Mouse (Mus musculus): ENCODE measurements at regions not wholly inside any gene's neighbourhood (a gene's known extent, or its start where the extent isn't known, plus 50 kb on each side); places are given as distances from the start of the nearest gene placed in this dataset.
A peak's percentile ranks its signal among the peaks of the same experiment; 100 is the strongest.

DNA sequence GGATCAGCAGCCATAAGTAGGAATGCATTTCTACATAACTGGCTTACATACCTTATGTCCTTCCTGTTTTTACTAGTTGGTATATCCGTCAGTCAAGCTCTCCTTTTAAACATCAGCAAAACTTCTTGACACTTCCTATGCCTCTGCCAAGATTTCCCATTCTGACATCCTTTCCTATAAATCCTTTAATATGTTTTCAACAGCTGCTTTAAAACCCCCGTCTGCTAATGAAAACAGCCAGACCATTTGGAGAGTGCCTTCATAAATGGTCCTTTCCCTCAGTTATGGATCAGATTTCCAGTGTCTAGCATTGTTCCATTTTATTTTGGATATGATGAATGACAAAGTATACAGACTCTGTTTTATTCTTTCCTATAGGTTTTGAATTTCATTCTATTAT, 270.7 kb upstream of the Rgmb start:
- Histone ChIP-seq H3K9me3 (ENCODE audit: control insufficient read depth, low read length) (no peaks in the 10 kb centered on the region), H3K27me3 (ENCODE audit: control insufficient read depth, insufficient read depth, low read length) (no peaks in the 10 kb centered on the region), H3K4me1 (ENCODE audit: control insufficient read depth, insufficient read depth, low read length) (no peaks in the 10 kb centered on the region), H3K36me3 (ENCODE audit: control insufficient read depth, insufficient read depth, low read length) (no peaks in the 10 kb centered on the region), H3K4me2 (ENCODE audit: low read depth, low read length) (no peak overlapping the region), H3K27ac (ENCODE audit: low read depth, low read length) (no peak overlapping the region), H3K9ac (replicated peaks; ENCODE audit: low read depth, low read length) (no peak overlapping the region), H3K4me3 (ENCODE audit: low read depth, low read length) (no peak overlapping the region)
- no peak for ATAC-seq (ENCODE audit: low read depth)
- 74% methylated on average over 2 of the region's 2 CpGs for WGBS

DNA sequence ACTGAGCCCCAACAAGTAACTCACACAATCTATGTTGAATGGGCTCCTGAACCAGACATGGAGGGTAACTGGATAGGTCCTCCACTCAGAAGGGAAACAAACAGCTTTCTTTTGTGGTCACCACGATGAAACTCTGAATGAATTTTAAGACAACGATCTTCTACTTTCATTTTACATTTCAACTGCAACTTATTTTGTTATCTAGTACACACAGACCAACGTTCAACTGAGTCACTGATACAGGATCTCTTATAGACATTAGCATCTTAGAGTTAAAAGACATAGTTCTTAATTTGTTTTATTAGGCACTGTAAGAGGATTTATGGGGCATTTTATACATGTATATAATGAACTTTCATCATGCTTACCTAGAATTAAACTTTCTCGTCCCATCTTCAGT, 262.1 kb upstream of the Rgmb start:
- no peaks in the 10 kb centered on the region for H3K36me3 ChIP-seq (ENCODE audit: control insufficient read depth, insufficient read depth, low read length)
- no peak overlapping the region for H3K9ac ChIP-seq (replicated peaks; ENCODE audit: low read depth, low read length)
- H3K4me3 ChIP-seq (ENCODE audit: low read depth, low read length) = no peak overlapping the region
- no peaks in the 10 kb centered on the region for H3K27me3 ChIP-seq (ENCODE audit: control insufficient read depth, insufficient read depth, low read length)
- H3K27ac ChIP-seq (ENCODE audit: low read depth, low read length) = no peak overlapping the region
- H3K9me3 ChIP-seq (ENCODE audit: control insufficient read depth, low read length) = no peaks in the 10 kb centered on the region
- ATAC-seq (ENCODE audit: low read depth) = no peak
- peaks cover 3% of the 10 kb centered on the region; the same call in 1 of the 2 replicates for H3K4me1 ChIP-seq (ENCODE audit: control insufficient read depth, insufficient read depth, low read length)
- H3K4me2 ChIP-seq (ENCODE audit: low read depth, low read length) = no peak overlapping the region
- 84% methylated on average over 4 of the region's 4 CpGs for WGBS

DNA sequence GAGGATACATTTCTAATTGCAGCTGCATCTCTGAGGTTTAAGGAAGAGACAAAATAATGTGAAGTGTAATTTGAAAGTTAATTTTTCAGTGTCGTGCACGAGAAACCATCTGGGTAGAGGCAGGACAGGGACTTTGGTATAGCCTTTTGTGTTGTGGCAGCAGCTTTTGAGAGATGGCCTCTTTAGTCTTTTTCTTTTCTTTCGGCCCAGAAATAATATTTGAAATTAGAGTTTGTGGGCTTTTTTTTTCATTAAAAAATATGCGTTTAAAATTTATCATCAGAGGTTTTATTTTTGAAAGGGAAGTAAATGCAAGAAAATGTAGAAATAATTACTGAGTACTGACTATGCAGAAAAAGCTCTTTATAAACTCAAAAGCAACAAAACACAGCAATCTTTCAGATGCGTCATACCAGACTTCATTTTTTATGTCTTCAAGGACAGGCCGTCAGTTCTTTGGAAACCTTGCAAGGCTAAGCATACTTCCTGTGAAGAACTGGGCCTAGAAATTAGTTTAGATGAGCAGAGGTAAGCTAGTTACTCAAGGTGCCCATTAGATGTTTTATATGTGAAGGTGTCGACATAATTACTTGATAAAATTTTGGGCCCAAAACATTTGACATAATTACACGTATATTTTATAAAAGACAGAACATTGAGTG, 258.9 kb upstream of the Rgmb start:
- Histone ChIP-seq H3K4me1 (ENCODE audit: control insufficient read depth, insufficient read depth, low read length) (peaks cover 3% of the 10 kb centered on the region; the same call in 1 of the 2 replicates), H3K27me3 (ENCODE audit: control insufficient read depth, insufficient read depth, low read length) (no peaks in the 10 kb centered on the region), H3K4me3 (ENCODE audit: low read depth, low read length) (no peak overlapping the region), H3K9me3 (ENCODE audit: control insufficient read depth, low read length) (no peaks in the 10 kb centered on the region), H3K4me2 (ENCODE audit: low read depth, low read length) (no peak overlapping the region), H3K27ac (ENCODE audit: low read depth, low read length) (no peak overlapping the region), H3K36me3 (ENCODE audit: control insufficient read depth, insufficient read depth, low read length) (no peaks in the 10 kb centered on the region), H3K9ac (replicated peaks; ENCODE audit: low read depth, low read length) (no peak overlapping the region)
- WGBS = 55% methylated on average over 8 of the region's 8 CpGs
- peak; percentile 54; the same call in 1 of the 2 replicates for ATAC-seq (ENCODE audit: low read depth)

DNA sequence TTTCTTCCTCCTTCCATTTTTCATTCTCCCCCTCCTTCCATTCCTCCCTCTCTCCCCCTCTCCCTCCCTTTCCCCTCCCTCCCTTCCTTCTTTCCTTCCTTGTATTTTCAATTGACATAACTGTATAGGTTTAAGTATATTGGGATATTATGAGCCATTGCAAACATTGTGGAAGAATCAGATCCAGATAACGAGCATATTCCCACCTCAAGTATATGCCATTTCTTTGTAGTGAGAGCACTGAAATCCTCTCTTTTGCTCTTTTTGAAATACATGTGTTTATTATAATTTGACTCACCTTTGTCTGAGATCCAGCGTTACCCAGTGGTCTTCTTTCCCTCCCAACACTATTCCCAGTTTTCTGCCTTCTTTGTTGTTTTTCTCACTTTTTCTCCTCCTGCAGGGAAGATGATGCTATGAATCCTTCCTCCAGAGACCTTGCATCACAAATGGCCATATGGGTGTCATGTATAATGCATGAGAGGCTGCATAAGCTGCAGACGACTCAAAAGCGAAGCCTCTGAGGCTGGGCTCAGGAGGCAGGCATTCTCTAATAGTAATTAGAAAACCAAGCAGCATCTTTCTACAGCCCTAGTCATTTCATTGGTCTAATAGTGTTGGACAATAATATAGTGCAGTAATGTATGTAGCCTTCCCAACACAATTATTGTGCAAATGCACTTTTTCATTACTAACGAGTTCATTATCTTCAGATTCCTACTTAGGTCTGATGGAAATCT, 258.2 kb upstream of the Rgmb start:
- peaks cover 3% of the 10 kb centered on the region; the same call in 1 of the 2 replicates for H3K4me1 ChIP-seq (ENCODE audit: control insufficient read depth, insufficient read depth, low read length)
- no peaks in the 10 kb centered on the region for H3K36me3 ChIP-seq (ENCODE audit: control insufficient read depth, insufficient read depth, low read length)
- H3K27me3 ChIP-seq (ENCODE audit: control insufficient read depth, insufficient read depth, low read length) = no peaks in the 10 kb centered on the region
- H3K4me3 ChIP-seq (ENCODE audit: low read depth, low read length) = no peak overlapping the region
- ATAC-seq (ENCODE audit: low read depth) = peak; percentile 95
- no peak overlapping the region for H3K9ac ChIP-seq (replicated peaks; ENCODE audit: low read depth, low read length)
- no peaks in the 10 kb centered on the region for H3K9me3 ChIP-seq (ENCODE audit: control insufficient read depth, low read length)
- H3K4me2 ChIP-seq (ENCODE audit: low read depth, low read length) = no peak overlapping the region
- WGBS = 23% methylated on average over 5 of the region's 5 CpGs
- H3K27ac ChIP-seq (ENCODE audit: low read depth, low read length) = peak overlapping the region; percentile 7; the same call in 1 of the 2 replicates

DNA sequence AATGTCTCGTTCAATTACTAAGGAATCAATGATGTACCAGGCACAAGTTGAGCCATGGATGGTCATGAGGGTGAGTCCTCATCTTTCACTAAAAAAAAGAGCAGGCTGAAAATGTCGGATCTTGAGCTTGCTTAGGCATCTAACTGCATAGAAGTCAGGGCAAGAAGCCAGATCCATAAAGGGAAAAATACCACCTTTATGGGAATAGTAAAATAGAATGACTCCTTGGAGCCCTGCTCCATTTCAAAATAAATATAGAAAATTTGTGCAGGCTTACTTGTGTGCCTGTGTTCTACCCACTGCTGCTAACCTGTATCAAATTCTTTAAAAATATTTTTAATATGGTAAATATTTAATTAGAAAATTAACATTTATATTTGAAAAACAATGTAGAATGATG, 256.2 kb upstream of the Rgmb start:
- WGBS = 63% methylated on average over 2 of the region's 2 CpGs
- Histone ChIP-seq H3K27ac (ENCODE audit: low read depth, low read length) (no peak overlapping the region), H3K4me1 (ENCODE audit: control insufficient read depth, insufficient read depth, low read length) (peaks cover 3% of the 10 kb centered on the region; the same call in 1 of the 2 replicates), H3K9ac (replicated peaks; ENCODE audit: low read depth, low read length) (no peak overlapping the region), H3K4me3 (ENCODE audit: low read depth, low read length) (no peak overlapping the region), H3K9me3 (ENCODE audit: control insufficient read depth, low read length) (no peaks in the 10 kb centered on the region), H3K36me3 (ENCODE audit: control insufficient read depth, insufficient read depth, low read length) (no peaks in the 10 kb centered on the region), H3K4me2 (ENCODE audit: low read depth, low read length) (no peak overlapping the region), H3K27me3 (ENCODE audit: control insufficient read depth, insufficient read depth, low read length) (no peaks in the 10 kb centered on the region)
- no peak for ATAC-seq (ENCODE audit: low read depth)

DNA sequence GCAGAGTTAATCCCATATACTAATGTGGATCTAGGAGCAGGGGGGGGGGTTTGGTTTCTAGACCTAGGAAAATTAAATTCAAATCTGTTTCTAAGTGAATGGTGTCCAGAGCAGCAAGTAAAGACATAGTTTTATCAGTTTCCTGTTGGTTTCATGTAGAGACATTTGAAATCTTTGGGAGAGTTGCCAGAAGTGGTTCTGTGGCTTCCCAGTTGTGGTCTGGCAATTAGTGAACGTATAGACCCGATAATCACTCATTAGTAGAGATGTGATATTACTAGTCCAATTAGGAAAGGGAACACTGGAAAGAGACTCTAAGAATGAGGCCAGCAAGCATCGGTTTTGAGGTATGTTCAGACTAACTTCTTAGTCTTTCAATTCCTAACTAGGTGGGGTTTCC, 252.0 kb upstream of the Rgmb start:
- WGBS = 67% methylated on average over 3 of the region's 3 CpGs
- no peak for ATAC-seq (ENCODE audit: low read depth)
- no peaks in the 10 kb centered on the region for H3K27me3 ChIP-seq (ENCODE audit: control insufficient read depth, insufficient read depth, low read length)
- no peaks in the 10 kb centered on the region for H3K36me3 ChIP-seq (ENCODE audit: control insufficient read depth, insufficient read depth, low read length)
- H3K4me2 ChIP-seq (ENCODE audit: low read depth, low read length) = no peak overlapping the region
- H3K27ac ChIP-seq (ENCODE audit: low read depth, low read length) = no peak overlapping the region
- H3K4me1 ChIP-seq (ENCODE audit: control insufficient read depth, insufficient read depth, low read length) = no peaks in the 10 kb centered on the region
- no peak overlapping the region for H3K9ac ChIP-seq (replicated peaks; ENCODE audit: low read depth, low read length)
- H3K4me3 ChIP-seq (ENCODE audit: low read depth, low read length) = no peak overlapping the region
- H3K9me3 ChIP-seq (ENCODE audit: control insufficient read depth, low read length) = no peaks in the 10 kb centered on the region

DNA sequence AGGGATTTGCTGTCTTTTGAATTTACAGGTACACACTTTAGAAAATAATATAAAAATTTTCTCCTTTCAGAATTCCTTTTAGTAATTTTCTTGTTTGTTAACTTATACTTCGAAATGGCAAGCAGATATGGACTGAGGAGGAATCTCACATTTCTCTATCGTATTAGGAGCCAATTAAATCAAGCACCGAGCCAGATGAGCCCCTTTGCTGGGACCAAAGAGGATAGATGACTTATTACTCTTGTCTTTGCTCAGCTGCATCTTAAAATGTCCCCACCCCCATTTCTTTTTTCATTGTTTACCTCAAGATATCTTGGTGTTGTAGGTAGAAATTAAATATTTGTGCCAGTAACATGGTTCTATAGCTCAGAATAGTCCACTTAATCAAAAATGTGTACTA, 247.7 kb upstream of the Rgmb start:
- no peak for ATAC-seq (ENCODE audit: low read depth)
- Histone ChIP-seq H3K4me3 (ENCODE audit: low read depth, low read length) (no peak overlapping the region), H3K9ac (replicated peaks; ENCODE audit: low read depth, low read length) (no peak overlapping the region), H3K27ac (ENCODE audit: low read depth, low read length) (no peak overlapping the region), H3K4me1 (ENCODE audit: control insufficient read depth, insufficient read depth, low read length) (no peaks in the 10 kb centered on the region), H3K36me3 (ENCODE audit: control insufficient read depth, insufficient read depth, low read length) (no peaks in the 10 kb centered on the region), H3K4me2 (ENCODE audit: low read depth, low read length) (no peak overlapping the region), H3K27me3 (ENCODE audit: control insufficient read depth, insufficient read depth, low read length) (no peaks in the 10 kb centered on the region), H3K9me3 (ENCODE audit: control insufficient read depth, low read length) (no peaks in the 10 kb centered on the region)
- 23% methylated on average over 3 of the region's 3 CpGs for WGBS

DNA sequence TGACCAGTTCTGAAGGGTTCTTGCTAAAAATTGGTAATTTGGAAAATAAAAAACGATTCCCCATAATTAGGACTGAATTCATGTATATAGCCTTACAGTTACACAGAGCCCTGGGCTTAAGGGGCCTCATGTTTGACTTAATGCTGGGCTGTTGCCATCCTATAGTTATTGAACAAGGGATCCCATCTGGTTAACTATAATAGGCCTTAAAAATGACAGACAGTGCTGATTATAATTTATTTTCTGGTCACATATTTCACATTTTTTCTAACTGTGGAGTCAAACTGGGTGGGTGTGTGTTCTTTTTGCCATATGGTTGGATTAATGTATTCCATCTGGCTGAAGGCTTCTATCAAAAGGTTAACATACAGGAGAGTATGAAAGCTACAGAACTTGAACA, 238.5 kb upstream of the Rgmb start:
- Histone ChIP-seq H3K36me3 (ENCODE audit: control insufficient read depth, insufficient read depth, low read length) (no peaks in the 10 kb centered on the region), H3K4me3 (ENCODE audit: low read depth, low read length) (no peak overlapping the region), H3K4me1 (ENCODE audit: control insufficient read depth, insufficient read depth, low read length) (no peaks in the 10 kb centered on the region), H3K4me2 (ENCODE audit: low read depth, low read length) (no peak overlapping the region), H3K9me3 (ENCODE audit: control insufficient read depth, low read length) (no peaks in the 10 kb centered on the region), H3K27ac (ENCODE audit: low read depth, low read length) (no peak overlapping the region), H3K9ac (replicated peaks; ENCODE audit: low read depth, low read length) (no peak overlapping the region), H3K27me3 (ENCODE audit: control insufficient read depth, insufficient read depth, low read length) (no peaks in the 10 kb centered on the region)
- WGBS = 56% methylated on average over 1 of the region's 1 CpGs
- ATAC-seq (ENCODE audit: low read depth) = no peak

DNA sequence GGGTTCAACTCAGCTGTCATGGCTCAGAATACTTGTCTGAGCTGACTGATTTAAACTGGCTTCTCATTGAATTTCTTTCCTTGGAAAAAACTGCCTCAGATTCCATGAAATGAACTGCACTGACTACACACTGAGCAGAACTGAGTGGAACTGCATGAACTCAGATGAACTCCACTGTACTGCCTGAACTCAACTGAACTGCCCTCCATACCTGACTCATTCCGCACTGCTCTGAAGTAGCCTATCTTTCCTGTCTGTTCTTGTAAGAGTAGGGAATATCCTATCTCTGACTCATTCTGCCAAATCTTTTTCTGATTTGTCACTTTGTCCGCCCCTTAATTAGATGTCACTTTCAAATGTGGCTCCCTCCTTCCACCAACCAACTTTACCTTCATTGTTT, 237.0 kb upstream of the Rgmb start:
- Histone ChIP-seq H3K9me3 (ENCODE audit: control insufficient read depth, low read length) (no peaks in the 10 kb centered on the region), H3K4me3 (ENCODE audit: low read depth, low read length) (no peak overlapping the region), H3K9ac (replicated peaks; ENCODE audit: low read depth, low read length) (no peak overlapping the region), H3K4me2 (ENCODE audit: low read depth, low read length) (no peak overlapping the region), H3K4me1 (ENCODE audit: control insufficient read depth, insufficient read depth, low read length) (no peaks in the 10 kb centered on the region), H3K36me3 (ENCODE audit: control insufficient read depth, insufficient read depth, low read length) (no peaks in the 10 kb centered on the region), H3K27ac (ENCODE audit: low read depth, low read length) (no peak overlapping the region), H3K27me3 (ENCODE audit: control insufficient read depth, insufficient read depth, low read length) (no peaks in the 10 kb centered on the region)
- 97% methylated on average over 2 of the region's 2 CpGs for WGBS
- no peak for ATAC-seq (ENCODE audit: low read depth)
